Mouse (Mus musculus) mature B cell (primary cell): Measurements from ENCODE around the gene Dmrtb1.

Experiments
- in situ Hi-C: fragments of 300-500 bp; cut with MboI; formaldehyde crosslinking; loops from 2 replicates; pipeline ENCODE4 v1.14.3; 2019

Dmrtb1 gene

GRCm38 (mm10) chr4:107684130-107684529 lies at the start of gene Dmrtb1:
Gene Dmrtb1, minus strand, starts transcription at chr4:107684230.
- in situ Hi-C loops, result no loop called here

GRCm38 (mm10) chr4:107733603-107734002 lies 49.6 kb upstream of the Dmrtb1 start:
- in situ Hi-C loops, result no loop called here

GRCm38 (mm10) chr4:107732624-107733023 lies 48.6 kb upstream of the Dmrtb1 start:
- in situ Hi-C loops, result no loop called here

- in situ Hi-C loops, result no loop called here
Observed at GRCm38 (mm10) chr4:107732182-107732581, 48.2 kb upstream of the Dmrtb1 start.

- in situ Hi-C loops, result no loop called here
Observed at GRCm38 (mm10) chr4:107731088-107731465, 47.0 kb upstream of the Dmrtb1 start.

GRCm38 (mm10) chr4:107730391-107731087 lies 46.5 kb upstream of the Dmrtb1 start:
- in situ Hi-C loops, result no loop called here

GRCm38 (mm10) chr4:107725432-107725831 lies 41.4 kb upstream of the Dmrtb1 start:
- in situ Hi-C loops, result no loop called here

GRCm38 (mm10) chr4:107720043-107720830 lies 36.2 kb upstream of the Dmrtb1 start:
- in situ Hi-C loops, result no loop called here

GRCm38 (mm10) chr4:107719161-107719560 lies 35.1 kb upstream of the Dmrtb1 start:
- in situ Hi-C loops, result no loop called here

- in situ Hi-C loops, result no loop called here
Observed at GRCm38 (mm10) chr4:107718720-107719119, 34.7 kb upstream of the Dmrtb1 start.

GRCm38 (mm10) chr4:107717718-107718313 lies 33.8 kb upstream of the Dmrtb1 start:
- in situ Hi-C loops, result no loop called here

- in situ Hi-C loops, result no loop called here
Observed at GRCm38 (mm10) chr4:107716754-107717299, 32.8 kb upstream of the Dmrtb1 start.

- in situ Hi-C loops, result no loop called here
Observed at GRCm38 (mm10) chr4:107706884-107707283, 22.9 kb upstream of the Dmrtb1 start.

GRCm38 (mm10) chr4:107704185-107704584 lies 20.2 kb upstream of the Dmrtb1 start:
- in situ Hi-C loops, result no loop called here

GRCm38 (mm10) chr4:107701679-107702078 lies 17.6 kb upstream of the Dmrtb1 start:
- in situ Hi-C loops, result no loop called here

- in situ Hi-C loops, result no loop called here
Observed at GRCm38 (mm10) chr4:107701116-107701515, 17.1 kb upstream of the Dmrtb1 start.

GRCm38 (mm10) chr4:107699271-107699670 lies 15.2 kb upstream of the Dmrtb1 start:
- in situ Hi-C loops, result no loop called here

- in situ Hi-C loops, result no loop called here
Observed at GRCm38 (mm10) chr4:107693816-107694215, 9.8 kb upstream of the Dmrtb1 start.

- in situ Hi-C loops, result no loop called here
Observed at GRCm38 (mm10) chr4:107688213-107688612, 4.2 kb upstream of the Dmrtb1 start.

- in situ Hi-C loops, result no loop called here
Observed at GRCm38 (mm10) chr4:107687127-107687526, 3.1 kb upstream of the Dmrtb1 start.

GRCm38 (mm10) chr4:107683006-107683756 lies 849 bp downstream of the Dmrtb1 start:
- in situ Hi-C loops, result no loop called here
